17 mouse cellular contexts compared by ENCODE assay signal in genomic region chr12:29868781-29869180, GRCm38 (mm10).
DNase-seq lines count a peak whose midpoint lies in the region; ATAC-seq and TF ChIP-seq lines count a peak whose summit lies in the region.
"Had no signal": no experiment of that assay in that cellular context is flagged by ENCODE, and none has a peak within 500 bp of the region (broad histone marks: within the 10 kb centered on the region; RNA-seq: fewer than 3 reads in every experiment).

No protein-coding gene starts in this region.

- DNase-seq in cerebellum, adult 11 months = no peak
- no peak for DNase-seq in layer of hippocampus, adult 2 months (ENCODE audit: low spot score in 2 of 2)
- DNase-seq in layer of hippocampus, adult 9-11 months = no peak
- peak; percentile 25 to 45 for DNase-seq in adrenal gland, postnatal 36 days
- peak; percentile 57 to 68 for DNase-seq in cerebellum, postnatal 14 days
- DNase-seq in right cerebral cortex, adult 18-20 months = no peak
- DNase-seq: embryo, embryonic 11 days; kidney, adult 8-10 months; kidney, postnatal 36 days; layer of hippocampus, postnatal 36 days; liver, embryonic 13.5 days; thymus, adult 2 months had no signal

- ATAC-seq in cerebellum, adult (ENCODE audit: insufficient number of reproducible peaks, low FRiP score, low TSS enrichment) = peak; percentile 32; the same call in 1 of the 2 replicates
- no peak for ATAC-seq in heart, embryonic 12.5 days (ENCODE audit: insufficient number of reproducible peaks, low FRiP score)
- ATAC-seq: forebrain, embryonic 16.5 days had no signal

- H3K4me3 ChIP-seq in layer of hippocampus, adult 2 months = no peak overlapping the region
- H3K4me3 ChIP-seq in heart, embryonic 12.5 days = no peak overlapping the region
- H3K4me3 ChIP-seq: heart, embryonic 15.5 days; liver, embryonic 13.5 days; megakaryocyte, embryonic 14.5 days had no signal

- H3K9me3 ChIP-seq in heart, embryonic 12.5 days (replicated peaks) = no peaks in the 10 kb centered on the region
- H3K9me3 ChIP-seq: heart, embryonic 15.5 days; liver, embryonic 13.5 days had no signal

- no peaks in the 10 kb centered on the region for H3K27me3 ChIP-seq in heart, embryonic 12.5 days (replicated peaks)
- H3K27me3 ChIP-seq: heart, embryonic 15.5 days; liver, embryonic 13.5 days; megakaryocyte, embryonic 14.5 days had no signal

- no peak overlapping the region for H3K4me2 ChIP-seq in heart, embryonic 12.5 days
- H3K4me2 ChIP-seq: heart, embryonic 15.5 days; liver, embryonic 13.5 days had no signal

- TF ChIP-seq CTCF in layer of hippocampus, adult 2 months (conservative IDR thresholded peaks at IDR 0.05) = no peak

- no peak overlapping the region for H3K9ac ChIP-seq in heart, embryonic 12.5 days
- H3K9ac ChIP-seq: heart, embryonic 15.5 days; liver, embryonic 13.5 days had no signal

- no peaks in the 10 kb centered on the region for H3K36me3 ChIP-seq in heart, embryonic 12.5 days
- H3K36me3 ChIP-seq: heart, embryonic 15.5 days; liver, embryonic 13.5 days had no signal

- WGBS in heart, embryonic 12.5 days = 78% methylated on average over 9 of the region's 9 CpGs

- 0 out of 2 replicates have a peak, but pooled peaks cover 10% of the 10 kb centered on the region for H3K4me1 ChIP-seq in heart, embryonic 12.5 days (replicated peaks)
- H3K4me1 ChIP-seq: liver, embryonic 13.5 days; megakaryocyte, embryonic 14.5 days had no signal

- H3K27ac ChIP-seq in layer of hippocampus, adult 2 months = peak overlapping the region; percentile 95
- no peak overlapping the region for H3K27ac ChIP-seq in heart, embryonic 12.5 days (ENCODE audit: poor library complexity, severe bottlenecking)
- H3K27ac ChIP-seq: heart, embryonic 15.5 days; liver, embryonic 13.5 days had no signal

Comparison
In these comparisons a context has a peak if more than half of its experiments do, and no peak if none do; other contexts are left out.
1. DNase-seq: peak in adrenal gland, postnatal 36 days (2 of 2) and cerebellum, postnatal 14 days (2 of 2); none in cerebellum, adult 11 months (single experiment), layer of hippocampus, adult 2 months (0 of 2), layer of hippocampus, adult 9-11 months (single experiment) and right cerebral cortex, adult 18-20 months (single experiment).